Mouse (Mus musculus) testis, adult 2 months (tissue): ENCODE results near the gene Notch1. TPM values are rescaled to one million over a fixed set of nuclear protein-coding genes. Genes with fewer than 3 reads are reported as not detected.

ENCODE experiments used
- H3K27ac ChIP-seq: fragments of 200-500 bp; 2 replicates; pipeline ENCODE4 v1.5.1; 2012; ENCODE audit warnings: low read depth, low read length; ENCODE audit not compliant: control insufficient read depth, insufficient read depth
- H3K27me3 ChIP-seq: fragments of 200-500 bp; 2 replicates; pipeline ENCODE4 v1.6.1; 2012; ENCODE audit warnings: mild to moderate bottlenecking, low read length, moderate library complexity; ENCODE audit not compliant: control insufficient read depth, insufficient read depth
- H3K36me3 ChIP-seq: fragments of 200-500 bp; 2 replicates; pipeline ENCODE4 v1.6.1; 2012; ENCODE audit warnings: mild to moderate bottlenecking, low read length; ENCODE audit not compliant: control insufficient read depth, insufficient read depth
- H3K4me1 ChIP-seq: fragments of 200-500 bp; 2 replicates; pipeline ENCODE4 v1.6.1; 2012; ENCODE audit warnings: low read length; ENCODE audit not compliant: control insufficient read depth, insufficient read depth
- H3K4me3 ChIP-seq: fragments of 200-500 bp; 2 replicates; pipeline ENCODE4 v1.5.1; 2012; ENCODE audit warnings: low read depth, mild to moderate bottlenecking, low read length, moderate library complexity, mixed read lengths; ENCODE audit not compliant: control insufficient read depth
- CTCF ChIP-seq: fragments of 200-500 bp; IDR thresholded peaks from 2 replicates; pipeline ENCODE4 v1.5.1; 2012; ENCODE audit warnings: low read depth, mild to moderate bottlenecking, inconsistent platforms, low read length, moderate library complexity; ENCODE audit not compliant: control insufficient read depth, insufficient read depth, insufficient replicate concordance
- POLR2A ChIP-seq: fragments of 200-500 bp; IDR thresholded peaks from 2 replicates; pipeline ENCODE4 v1.6.1; 2012; ENCODE audit warnings: low read depth, mild to moderate bottlenecking, inconsistent platforms, low read length, moderate library complexity; ENCODE audit not compliant: control insufficient read depth
- polyA plus RNA-seq: library from polyadenylated mRNA; depleted of rRNA; stranded (reverse); fragments of >200 nt; gene quantifications from 2 replicates; pipeline ENCODE4 v1.2.3, GENCODE M21; 2012

Notch1 gene
- polyA plus RNA-seq, 1 experiment: 3.0 TPM

GRCm38 (mm10) chr2:26478685-26479205, 37.7 kb downstream of the Notch1 start:
- H3K4me3 ChIP-seq: no peak overlapping the region
- H3K27me3 ChIP-seq: no peaks in the 10 kb centered on the region
- H3K27ac ChIP-seq: no peak overlapping the region
- no peaks in the 10 kb centered on the region for H3K4me1 ChIP-seq
- H3K36me3 ChIP-seq: no peaks in the 10 kb centered on the region
- TF ChIP-seq CTCF: no peak
- no peak for TF ChIP-seq POLR2A

GRCm38 (mm10) chr2:26477911-26478310, 38.6 kb downstream of the Notch1 start:
- no peak overlapping the region for H3K4me3 ChIP-seq
- H3K27ac ChIP-seq: no peak overlapping the region
- H3K36me3 ChIP-seq: no peaks in the 10 kb centered on the region

GRCm38 (mm10) chr2:26475505-26476430, 40.7 kb downstream of the Notch1 start:
- H3K4me3 ChIP-seq: no peak overlapping the region
- no peak for TF ChIP-seq CTCF
- no peaks in the 10 kb centered on the region for H3K36me3 ChIP-seq
- H3K27ac ChIP-seq: peak overlapping the region; percentile 30; the same call in 1 of the 2 replicates
- no peaks in the 10 kb centered on the region for H3K27me3 ChIP-seq
- H3K4me1 ChIP-seq: no peaks in the 10 kb centered on the region

More at GRCm38 (mm10) chr2:26477911-26478310, 38.6 kb downstream of the Notch1 start:
- no peak for TF ChIP-seq CTCF
- no peak for TF ChIP-seq POLR2A
- no peaks in the 10 kb centered on the region for H3K4me1 ChIP-seq
- H3K27me3 ChIP-seq: no peaks in the 10 kb centered on the region

- Histone ChIP-seq H3K27me3 (no peaks in the 10 kb centered on the region), H3K27ac (peak overlapping the region; percentile 30; the same call in 1 of the 2 replicates), H3K4me3 (no peak overlapping the region), H3K4me1 (no peaks in the 10 kb centered on the region), H3K36me3 (no peaks in the 10 kb centered on the region)
- no peak for TF ChIP-seq POLR2A
- no peak for TF ChIP-seq CTCF
Measured at GRCm38 (mm10) chr2:26474789-26475504, 41.5 kb downstream of the Notch1 start.

- no peaks in the 10 kb centered on the region for H3K36me3 ChIP-seq
- H3K27ac ChIP-seq: no peak overlapping the region
- no peaks in the 10 kb centered on the region for H3K4me1 ChIP-seq
- no peak for TF ChIP-seq CTCF
- no peak for TF ChIP-seq POLR2A
- H3K4me3 ChIP-seq: no peak overlapping the region
- H3K27me3 ChIP-seq: no peaks in the 10 kb centered on the region
Measured at GRCm38 (mm10) chr2:26472312-26473090, 44.0 kb downstream of the Notch1 start.

- Histone ChIP-seq H3K4me1 (no peaks in the 10 kb centered on the region), H3K27me3 (no peaks in the 10 kb centered on the region), H3K36me3 (no peaks in the 10 kb centered on the region), H3K4me3 (no peak overlapping the region), H3K27ac (no peak overlapping the region)
- no peak for TF ChIP-seq POLR2A
- TF ChIP-seq CTCF: no peak
Measured at GRCm38 (mm10) chr2:26471652-26472285, 44.7 kb downstream of the Notch1 start.
